Mouse (Mus musculus) cerebellum, adult 11-12 months (tissue): Measurements from ENCODE around the gene Vps36.

ENCODE experiments used
- DNase-seq: peaks from one replicate; pipeline ENCODE4 v3.0.0; 2022

Gene Vps36

DNA sequence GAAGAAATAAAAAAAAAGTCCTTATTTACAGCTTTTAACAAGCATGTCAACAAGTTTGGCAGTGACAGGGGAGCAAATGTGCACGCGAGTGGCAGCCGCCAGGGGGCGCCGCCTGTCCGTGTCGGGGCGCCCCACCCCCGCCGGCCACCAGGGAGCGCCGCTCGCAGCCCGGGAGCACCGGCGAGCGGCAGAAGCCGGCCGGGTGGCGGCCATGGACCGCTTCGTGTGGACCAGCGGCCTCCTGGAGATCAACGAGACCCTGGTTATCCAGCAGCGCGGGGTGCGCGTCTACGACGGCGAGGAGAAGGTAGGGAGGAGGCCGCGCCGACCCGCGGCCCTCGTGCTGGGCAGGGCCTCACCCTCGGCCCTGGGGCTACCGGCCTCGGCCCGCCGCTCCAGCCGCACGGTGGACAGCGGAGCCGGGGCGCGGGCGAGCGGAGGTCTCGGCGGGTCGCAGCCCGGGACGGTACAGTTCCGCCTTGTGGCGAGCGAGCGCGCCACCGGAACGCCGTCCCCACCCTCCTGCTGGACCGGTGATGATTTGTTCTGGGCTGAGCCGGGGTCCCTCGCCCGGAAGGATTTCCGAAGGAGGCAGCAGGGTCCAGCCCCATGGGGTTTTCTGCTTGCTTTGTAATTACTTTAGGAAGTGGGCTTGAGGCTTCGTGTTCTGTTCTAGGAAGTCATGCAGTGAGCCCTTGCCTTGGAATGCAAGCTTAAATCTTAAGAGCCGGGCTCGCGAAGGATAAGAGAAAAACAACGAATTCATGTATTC is at the start of gene Vps36:
Gene Vps36, plus strand, starts transcription at position 150 of the 772 bp plus-strand sequence.
- DNase-seq: peak; percentile 87

DNA sequence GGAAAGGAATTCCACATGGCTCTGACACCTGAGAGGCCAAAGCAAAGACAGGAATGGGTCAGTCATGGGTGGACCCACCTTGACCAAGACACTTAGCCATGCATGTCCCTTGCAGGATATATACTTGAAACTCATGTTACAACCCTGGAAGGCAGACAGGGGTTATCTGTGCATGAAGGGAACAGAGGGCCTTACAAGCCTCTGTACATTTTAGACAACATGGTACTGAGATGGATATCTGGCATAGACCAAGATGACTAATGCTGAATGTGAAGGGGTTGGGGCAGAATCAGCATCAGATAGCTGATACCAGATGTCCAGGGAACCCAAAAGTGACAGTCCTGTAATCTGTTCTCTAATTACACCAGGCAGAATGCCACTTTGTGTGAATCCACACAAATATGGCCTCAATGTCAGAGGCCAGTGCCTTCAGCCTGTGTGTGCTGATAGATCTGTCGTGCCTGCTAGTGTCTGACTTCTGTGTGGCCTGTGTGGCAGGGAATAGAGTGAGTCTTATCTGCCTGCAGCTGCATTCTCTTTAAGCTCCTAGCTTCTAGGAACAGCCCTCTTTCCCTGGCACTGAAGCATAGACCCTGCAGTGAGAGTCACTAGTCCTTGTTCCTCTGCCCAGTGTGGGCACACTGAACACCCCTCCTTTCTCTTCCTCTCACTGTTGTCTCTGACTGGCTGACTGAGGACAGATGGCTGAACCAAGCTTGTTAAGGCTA is 48.7 kb upstream of the Vps36 start:
- no peak for DNase-seq

DNA sequence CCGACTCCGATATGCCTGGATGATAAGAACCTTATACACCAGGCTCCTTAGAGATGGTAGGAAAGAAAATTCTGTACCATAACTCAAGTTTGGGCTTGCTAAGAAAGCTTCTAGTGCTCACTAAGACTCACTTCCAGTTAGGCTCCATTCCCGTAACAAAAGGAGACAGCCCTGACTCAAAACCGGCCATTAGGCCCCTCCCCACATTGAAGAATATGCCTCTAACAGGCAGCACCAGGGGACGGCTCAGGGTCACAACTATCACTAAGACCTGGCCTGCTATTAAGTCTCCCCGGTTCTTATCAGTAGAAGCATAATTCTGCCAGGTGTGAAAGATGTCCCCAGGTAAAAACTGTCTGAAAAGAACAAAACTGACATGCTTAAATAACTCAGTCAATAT is 46.8 kb upstream of the Vps36 start:
- no peak for DNase-seq

DNA sequence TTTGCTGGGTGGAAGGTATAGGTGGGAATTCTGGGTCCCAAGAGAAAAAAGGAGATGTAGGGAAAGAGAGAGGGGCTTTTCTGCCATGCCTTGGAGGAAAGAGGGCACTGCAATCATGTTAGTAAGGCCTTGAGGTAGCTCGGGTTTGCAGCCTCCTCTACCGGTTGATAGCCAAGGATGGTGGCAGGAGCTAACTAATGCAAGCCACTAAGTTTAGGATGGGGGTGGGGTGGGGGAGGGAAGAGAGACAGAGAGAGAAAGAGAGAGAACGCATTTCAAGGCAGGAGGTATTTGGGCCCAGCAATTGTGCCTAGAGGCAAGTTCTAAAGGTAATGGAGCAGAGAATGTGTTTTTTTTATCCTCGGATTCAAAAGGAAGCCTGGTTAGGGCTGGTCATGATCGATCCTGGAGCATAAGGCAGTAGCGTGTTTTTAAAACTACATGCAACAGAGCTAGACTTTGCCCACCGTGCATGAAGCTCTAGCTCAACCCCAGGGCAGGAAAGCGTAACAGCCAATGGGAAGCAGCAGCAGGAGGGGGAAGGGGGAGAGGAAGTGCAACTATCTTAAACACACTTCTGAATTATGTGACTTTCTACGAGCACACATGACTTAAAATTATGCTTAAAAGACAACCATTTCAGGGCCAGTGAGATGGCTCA is 44.8 kb upstream of the Vps36 start:
- no peak for DNase-seq

DNA sequence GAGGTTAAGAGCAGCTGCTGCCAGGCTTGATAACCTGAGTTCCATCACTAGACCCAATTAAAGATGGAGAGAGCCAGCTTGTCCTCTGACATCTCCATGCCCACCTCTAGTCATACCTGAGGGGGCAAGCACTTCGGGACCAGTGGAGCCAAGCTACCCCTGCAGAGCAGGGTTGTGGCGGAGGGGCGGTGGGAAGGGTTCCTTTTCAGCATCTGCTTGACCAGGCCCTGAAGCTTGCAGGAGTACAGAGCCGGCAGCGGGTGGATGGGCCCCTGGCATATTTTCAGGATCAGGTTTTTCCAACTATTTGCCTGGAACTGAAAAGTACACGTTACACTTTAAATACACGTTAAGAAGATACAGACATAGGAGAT is 44.3 kb upstream of the Vps36 start:
- no peak for DNase-seq

DNA sequence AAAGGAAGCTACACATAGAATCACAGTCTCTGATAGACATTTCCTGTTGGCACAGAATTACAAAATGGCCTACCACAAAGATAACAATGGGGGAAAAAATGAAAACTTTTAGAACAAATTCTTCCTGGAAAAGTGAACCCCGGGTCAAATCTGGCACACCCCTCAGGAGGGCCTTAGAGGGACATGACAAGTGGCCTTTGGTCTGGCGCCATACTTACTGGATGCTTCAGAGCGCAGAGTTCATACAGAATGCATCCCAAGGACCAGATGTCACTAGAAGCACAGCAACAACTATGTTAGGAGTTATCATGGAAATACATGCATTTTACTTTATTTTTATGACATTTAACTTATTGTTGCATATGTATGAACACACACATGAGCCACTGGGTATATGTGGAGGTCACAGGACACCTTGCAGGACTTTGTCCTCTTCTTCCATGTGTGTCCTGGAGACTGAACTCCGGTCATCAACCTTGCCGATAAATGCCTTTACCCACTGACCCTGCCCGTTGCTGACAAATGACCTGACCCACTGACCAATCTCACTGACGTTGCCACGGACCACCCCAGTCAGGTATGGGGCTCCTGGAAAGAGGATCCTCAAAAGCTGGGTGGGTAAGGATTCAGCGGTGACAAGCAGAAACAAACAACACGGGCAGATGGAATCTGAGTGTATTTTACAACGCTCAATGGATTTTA is 42.8 kb upstream of the Vps36 start:
- DNase-seq: no peak

DNA sequence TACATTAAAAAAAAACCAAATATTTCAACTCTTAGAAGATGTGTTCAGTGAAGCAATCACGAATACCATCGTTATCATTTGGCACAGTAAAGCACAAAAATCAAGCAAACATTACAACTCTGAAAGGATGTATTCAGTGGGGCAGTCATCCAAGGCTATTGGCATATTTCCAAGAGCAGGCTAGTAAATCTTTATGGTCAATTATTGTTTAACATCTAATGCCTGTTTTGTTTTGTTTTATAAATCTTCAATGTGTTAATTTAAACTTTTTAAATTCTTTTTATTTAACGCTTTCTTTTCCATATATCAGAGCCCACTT is 42.3 kb upstream of the Vps36 start:
- no peak for DNase-seq

DNA sequence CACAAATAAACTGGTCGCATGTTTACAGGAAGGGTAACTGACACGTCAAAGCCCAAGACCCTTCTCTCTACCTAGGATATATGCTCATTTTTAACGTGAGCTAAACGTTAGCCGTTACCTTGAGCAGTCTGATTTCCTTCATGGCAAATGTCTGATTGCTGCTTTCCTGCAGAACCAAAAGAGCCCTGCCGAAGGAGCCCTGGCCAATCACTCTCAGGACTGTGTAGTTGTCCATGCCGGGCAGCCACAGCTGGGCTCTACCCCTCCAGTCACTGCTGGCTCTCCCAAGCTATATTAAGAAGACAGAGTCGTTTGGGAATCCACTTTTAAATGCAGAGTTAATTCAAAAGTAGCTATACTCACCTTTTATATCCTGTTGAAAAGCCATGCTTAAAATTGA is 30.4 kb upstream of the Vps36 start:
- DNase-seq: no peak

DNA sequence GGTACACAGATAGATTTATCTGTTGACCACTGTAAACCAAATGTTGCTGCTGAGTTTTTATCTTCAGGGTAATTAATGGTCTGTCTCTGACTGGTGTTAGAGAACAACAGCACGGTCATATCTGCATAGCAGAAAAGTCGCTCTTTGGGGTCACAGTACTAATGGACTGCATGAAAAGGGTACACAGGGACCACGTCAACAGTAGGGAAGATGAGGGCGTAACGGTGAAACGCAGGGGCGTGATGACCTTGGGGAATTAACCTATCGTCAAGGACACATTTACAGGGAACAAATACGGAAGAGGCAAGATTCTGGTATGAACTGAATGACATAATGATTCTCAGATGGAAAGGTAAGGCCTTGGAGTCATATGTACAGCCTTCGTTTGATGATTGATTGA is 28.2 kb upstream of the Vps36 start:
- DNase-seq: no peak

DNA sequence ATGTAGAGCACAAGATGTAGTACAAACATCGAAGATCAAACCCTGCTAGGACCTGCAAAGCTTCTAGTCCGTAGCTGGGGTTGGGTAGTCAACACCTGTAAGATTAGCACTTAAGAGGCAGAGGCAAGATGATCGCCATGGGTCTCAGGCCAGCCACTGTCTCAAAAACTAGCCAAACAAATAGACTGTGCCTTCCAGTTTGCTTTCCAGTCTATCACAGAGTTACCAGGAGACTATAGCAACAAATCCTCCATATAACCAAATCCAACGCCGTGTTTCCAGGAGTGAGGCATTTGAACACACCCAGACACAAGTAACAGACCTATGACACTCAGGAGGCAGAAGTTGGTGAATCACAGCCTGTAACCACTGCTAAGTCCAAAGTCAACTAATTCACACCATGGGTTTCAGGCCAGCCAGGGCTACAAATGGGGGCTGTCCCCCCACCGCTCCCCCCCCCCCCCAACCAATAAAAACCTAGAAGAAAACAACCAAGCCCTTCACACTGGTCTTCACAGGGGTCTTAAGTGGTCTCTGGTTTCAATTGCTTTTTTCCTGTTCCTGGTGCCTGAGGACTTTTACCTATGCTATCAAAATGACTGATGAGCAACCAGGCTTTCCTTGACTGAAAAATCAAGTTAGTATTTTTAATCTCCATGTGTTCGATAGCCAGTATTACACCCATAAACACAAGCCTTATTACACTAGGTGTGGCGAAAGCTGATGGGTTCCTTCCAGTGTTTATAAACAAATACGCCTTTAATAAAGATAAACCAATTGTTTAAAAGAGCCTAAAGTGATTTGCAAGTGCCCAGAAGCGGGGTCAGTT is 27.1 kb upstream of the Vps36 start:
- no peak for DNase-seq

DNA sequence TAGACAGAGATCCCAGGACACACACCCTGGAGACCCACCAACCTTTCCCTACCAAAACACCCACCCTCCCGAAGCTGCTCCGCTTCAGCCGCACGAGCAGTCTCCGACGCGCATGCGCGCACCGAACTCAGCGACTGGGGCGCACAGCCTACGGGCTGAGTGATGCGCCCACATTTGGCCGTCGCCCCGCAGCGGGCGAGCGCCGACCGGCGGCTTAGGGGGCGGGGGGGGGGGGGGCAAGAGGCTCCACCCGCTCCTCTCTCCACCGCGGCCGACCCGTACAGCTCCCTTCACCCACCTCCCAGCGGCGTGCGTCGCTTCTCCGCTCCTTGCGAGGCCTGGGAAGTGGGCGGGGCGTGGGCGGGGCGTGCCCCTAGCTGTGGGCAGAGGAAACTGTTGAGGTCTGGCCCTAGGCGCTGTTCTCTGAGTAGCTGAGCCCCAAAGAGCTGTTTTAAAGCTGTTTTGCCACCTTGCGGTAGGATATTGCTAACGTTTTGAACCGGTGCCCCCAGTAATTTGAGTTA is 26.5 kb upstream of the Vps36 start, which contains the start of gene Nek3:
Gene Nek3, minus strand, starts transcription at position 356 of the 524 bp plus-strand sequence.
- DNase-seq: peak; percentile 88

DNA sequence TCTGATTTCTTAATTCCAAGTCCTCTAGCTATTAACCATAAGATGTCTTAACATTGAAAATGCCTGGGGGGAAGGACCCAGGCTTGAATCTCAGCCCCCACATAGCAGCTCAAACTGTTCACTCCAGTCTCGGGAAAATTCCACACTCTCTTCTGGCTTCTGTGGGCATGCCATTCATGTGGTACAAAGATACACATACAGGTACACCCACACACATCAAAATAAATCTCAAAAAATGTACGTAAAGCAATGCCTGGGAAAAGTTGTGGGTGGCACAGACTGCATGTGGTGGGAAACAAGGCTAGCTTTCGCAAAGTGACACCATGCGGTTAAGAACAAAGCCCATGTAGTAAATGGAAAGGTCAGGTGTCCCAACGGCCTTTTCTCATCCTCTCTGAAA is 23.4 kb upstream of the Vps36 start:
- DNase-seq: no peak

DNA sequence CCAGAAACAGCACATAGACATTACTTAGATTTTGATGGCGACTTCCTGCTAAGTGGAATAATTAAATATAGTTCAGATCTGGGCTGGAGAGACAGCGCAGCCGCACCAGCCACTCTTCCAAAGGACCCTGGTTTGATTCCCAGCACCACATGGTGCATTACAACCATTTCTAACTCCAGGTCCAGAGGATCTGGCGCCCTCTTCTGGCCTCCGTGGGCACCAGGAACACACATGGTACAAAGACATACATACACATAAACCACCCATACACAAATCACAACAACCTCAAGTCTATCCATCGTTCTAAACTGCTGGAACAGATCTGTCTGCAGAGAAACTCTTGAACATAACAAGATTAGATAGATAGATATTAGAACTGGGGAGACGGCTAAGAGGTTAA is 16.6 kb upstream of the Vps36 start:
- DNase-seq: no peak

DNA sequence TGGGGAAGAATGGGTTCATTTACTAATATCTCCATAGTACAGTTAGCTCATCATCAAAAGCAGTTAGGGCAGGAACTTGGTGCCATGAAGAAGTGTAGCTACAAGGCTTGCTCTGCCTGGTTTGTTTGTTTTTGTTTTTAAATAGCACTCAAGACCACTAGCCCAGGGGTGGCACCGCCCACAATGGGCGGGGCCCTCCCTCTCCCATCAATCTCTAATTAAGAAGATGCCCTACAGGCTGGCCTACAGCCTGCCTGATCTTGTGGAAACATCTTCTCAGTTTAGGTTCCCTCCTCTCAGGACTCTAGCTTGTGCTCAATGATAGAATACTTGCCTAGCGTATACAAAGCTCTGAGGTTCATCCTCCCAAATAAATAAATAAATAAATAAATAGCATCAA is 7.7 kb upstream of the Vps36 start:
- no peak for DNase-seq

DNA sequence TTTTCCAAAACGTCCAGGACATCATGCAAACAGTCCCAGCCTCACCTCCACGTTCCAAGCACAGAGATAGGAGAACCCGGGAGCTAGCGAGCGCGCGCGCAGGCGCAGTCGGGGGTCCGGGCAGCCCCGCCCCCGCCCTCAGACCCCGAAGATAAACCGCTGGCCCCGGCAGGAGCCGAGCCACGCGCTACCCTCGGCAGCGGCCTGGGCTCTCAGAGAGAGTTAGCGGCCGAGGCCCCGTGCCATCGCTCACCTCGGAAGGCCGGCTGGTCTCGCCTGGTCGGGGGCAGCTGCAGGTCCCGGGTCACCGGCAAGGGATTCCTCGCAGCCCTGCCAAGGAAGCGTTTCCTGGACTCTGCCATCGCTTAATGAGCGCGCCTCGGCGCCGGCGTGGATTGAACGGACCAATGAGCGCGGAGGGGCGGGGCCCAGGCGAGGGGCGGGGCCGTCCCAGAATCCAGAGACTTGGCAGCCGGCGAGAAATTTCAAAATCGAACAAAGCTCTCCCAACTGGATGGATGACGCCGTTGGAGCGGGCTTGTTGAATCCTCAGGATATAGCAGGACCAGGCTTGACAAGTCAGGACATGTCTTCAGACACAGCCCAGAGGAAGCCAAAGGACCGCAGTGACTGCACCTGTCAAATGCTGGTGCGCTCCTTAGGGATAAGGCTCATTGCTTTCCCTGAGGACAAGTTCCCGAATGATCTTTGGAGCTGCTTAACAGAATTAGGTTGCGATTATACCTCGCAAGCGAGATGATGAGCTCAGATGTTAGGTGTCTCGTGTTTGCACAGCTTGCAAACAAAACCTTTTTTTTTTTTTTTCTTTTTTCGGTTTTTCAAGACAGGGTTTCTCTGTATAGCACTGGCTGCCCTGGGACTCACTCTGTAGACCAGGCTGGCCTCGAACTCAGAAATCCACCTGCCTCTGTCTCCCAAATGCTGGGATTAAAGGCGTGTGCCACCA is 6.9 kb upstream of the Vps36 start, which contains the start of gene Ckap2:
Gene Ckap2, minus strand, starts transcription at position 389 of the 967 bp plus-strand sequence.
- DNase-seq: peak; percentile 77

DNA sequence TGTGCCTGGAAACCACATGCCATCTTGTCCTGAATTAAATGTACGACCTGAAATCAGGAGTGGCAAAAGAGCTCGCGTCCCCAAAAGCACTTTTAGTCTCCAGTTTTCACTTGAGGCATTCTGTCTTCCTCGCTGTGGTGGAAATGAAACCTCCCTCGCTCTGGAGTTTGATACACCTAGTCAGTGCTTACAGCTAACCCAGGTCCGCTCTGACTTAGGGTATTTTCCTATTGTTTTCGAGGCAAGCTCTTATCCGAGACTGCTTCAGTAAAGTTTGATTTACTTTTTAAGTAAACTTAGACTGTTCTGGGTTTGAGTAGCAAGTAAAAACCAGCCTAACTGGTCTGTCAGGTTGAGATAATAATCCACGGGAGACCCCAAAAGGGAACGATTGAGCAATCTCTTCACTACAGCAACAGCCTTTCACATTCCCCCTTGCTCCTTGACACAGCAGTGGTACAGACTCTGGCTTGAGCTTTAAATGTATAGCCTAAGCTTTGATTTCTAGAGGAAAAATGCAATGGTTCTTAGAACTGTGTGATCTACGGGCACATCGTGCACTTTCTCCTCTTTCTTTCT is 912 bp downstream of the Vps36 start:
- DNase-seq: no peak

DNA sequence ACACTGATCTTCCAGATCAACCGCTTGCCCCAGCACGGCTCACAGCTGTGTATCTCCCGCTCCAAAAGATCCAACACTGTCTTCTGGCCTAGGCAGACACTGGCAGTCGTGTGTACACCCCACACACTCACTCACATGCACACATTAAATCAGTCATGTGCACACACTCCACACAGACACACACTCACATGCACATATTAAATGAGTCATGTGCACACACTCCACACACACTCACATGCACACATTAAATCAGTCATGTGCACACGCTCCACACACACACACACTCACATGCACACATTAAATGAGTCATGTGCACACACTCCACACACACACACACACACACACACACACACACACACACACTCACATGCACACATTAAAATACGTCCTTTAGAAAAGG is 5.3 kb downstream of the Vps36 start:
- DNase-seq: no peak

DNA sequence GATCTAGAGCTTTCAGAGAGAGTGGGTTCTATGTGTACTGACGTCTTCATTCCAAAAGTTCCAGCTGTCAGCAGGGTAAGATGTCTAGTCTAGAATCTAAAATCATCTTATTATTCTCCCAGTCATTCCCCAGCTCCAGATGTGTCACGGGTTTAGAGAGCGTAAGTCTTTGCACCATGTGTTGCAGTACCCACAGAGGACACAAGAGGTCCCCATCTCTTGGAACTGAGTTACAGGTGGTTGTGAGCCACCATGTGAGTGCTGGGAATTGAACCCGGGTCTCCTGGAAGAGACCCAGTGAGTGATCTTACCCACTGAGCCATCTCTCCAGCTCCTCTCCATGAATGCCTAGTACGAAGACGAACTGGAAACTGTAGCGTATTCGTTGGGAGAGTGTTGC is 6.9 kb downstream of the Vps36 start:
- no peak for DNase-seq

DNA sequence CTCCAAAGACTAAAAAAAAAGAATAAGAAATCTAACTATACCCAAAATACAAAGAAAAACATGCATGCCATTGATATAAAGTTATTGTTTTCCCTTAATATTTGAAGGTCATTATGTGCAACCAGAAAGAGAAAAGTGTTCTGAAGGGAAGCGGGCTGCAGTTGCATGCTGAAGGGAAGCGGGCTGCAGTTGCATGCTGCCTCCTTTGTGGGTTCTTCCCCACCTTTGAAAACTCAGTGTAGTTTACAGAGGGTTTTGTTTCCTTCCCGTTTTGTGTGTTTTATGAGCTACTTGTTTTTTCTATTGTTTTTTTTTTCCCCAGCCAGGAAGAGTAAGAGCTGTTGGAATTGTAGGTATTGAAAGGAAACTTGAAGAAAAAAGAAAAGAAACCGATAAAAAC is 14.9 kb downstream of the Vps36 start:
- no peak for DNase-seq

DNA sequence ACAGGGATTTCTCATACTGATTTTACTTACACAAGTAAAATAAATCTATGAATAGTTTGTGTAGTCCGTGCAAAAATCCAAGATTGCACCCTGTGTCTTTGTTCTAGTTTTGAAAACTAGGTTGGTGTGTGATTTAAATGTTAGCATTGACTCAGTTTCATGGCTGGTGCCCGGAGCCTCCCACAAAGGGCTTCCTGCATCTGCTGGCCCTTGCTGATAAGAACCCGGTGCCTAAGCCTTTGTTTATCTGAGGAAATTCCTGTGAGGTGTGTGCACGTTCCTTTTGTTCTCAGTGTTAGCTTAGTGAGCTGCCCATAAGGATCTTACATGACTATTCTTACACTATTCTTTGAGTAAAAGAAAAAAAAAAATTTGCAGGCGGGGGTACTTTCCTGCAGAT is 16.4 kb downstream of the Vps36 start:
- no peak for DNase-seq

DNA sequence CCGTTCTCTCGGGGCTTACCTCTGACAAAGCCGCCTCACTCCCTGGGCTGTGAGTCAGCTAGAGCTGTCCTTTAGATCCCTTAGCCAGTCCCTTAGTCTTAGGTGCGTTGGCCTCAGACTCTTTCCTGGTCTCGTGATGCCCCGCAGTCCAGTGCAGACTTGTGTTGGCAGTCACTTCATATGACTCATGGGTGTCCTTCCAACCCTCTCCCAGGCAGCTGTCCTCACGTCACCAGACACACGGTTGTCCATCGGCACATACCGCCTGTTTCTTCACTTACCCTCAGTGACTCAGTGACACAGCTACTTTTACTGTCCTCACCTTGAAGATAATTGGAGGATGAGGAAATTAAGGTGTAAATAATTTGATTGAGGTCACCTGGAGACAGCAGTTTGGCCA is 22.2 kb downstream of the Vps36 start:
- DNase-seq: no peak
